Mouse (Mus musculus) forebrain, postnatal 0 days (tissue): ENCODE measurements around the gene Gnb1. TPM values are rescaled to one million over a fixed set of nuclear protein-coding genes. Genes with fewer than 3 reads are reported as not detected.

Experiments used
- ATAC-seq: fragments of 200-750 bp; cut with Nextera tagmentation; 2 replicates; pipeline ENCODE4 v1.8.0; 2017; ENCODE audit warnings: mild to moderate bottlenecking, moderate library complexity
- DNase-seq: peaks from one replicate; pipeline ENCODE4 v3.0.0-alpha.2; 2015
- H3K27ac ChIP-seq: fragments of 300-500 bp; sonication (generic); 2 replicates; pipeline ENCODE4 v1.5.1; 2014; ENCODE audit warnings: low read depth, mild to moderate bottlenecking, antibody characterized with exemption, low read length, moderate library complexity, mixed read lengths
- H3K27me3 ChIP-seq: fragments of 300-500 bp; sonication (generic); 2 replicates; pipeline ENCODE4 v1.6.1; 2014; ENCODE audit warnings: mild to moderate bottlenecking, low read length, mixed read lengths; ENCODE audit not compliant: insufficient read depth
- H3K36me3 ChIP-seq: fragments of 300-500 bp; sonication (generic); 2 replicates; pipeline ENCODE4 v1.6.1; 2014; ENCODE audit warnings: mild to moderate bottlenecking, moderate library complexity; ENCODE audit not compliant: insufficient read depth
- H3K4me1 ChIP-seq: fragments of 300-500 bp; sonication (generic); 2 replicates; pipeline ENCODE4 v1.6.1; 2014; ENCODE audit warnings: antibody characterized with exemption; ENCODE audit not compliant: insufficient read depth
- H3K4me2 ChIP-seq: fragments of 300-500 bp; sonication (generic); 2 replicates; pipeline ENCODE4 v1.6.1; 2014; ENCODE audit warnings: low read depth, mild to moderate bottlenecking, moderate library complexity
- H3K4me3 ChIP-seq: fragments of 300-500 bp; sonication (generic); 2 replicates; pipeline ENCODE4 v1.5.1; 2014; ENCODE audit warnings: low read depth, low read length, mixed read lengths
- H3K9ac ChIP-seq: fragments of 300-500 bp; sonication (generic); 2 replicates; pipeline ENCODE4 v1.6.1; 2014; ENCODE audit warnings: mild to moderate bottlenecking
- H3K9me3 ChIP-seq: fragments of 300-500 bp; sonication (generic); 2 replicates; pipeline ENCODE4 v1.6.1; 2016; ENCODE audit warnings: low read length
- CTCF ChIP-seq: sonication (generic); IDR thresholded peaks from 2 replicates; pipeline ENCODE4 v1.5.1; 2016; ENCODE audit warnings: antibody characterized with exemption, control low read depth, low read depth
- WGBS: fragments of 180-500 bp; shearing (Covaris S2); extraction: QIAGEN DNeasy Blood & Tissue Kit; methylation state at CpG from one replicate; pipeline ENCODE4 v1.1.7; 2014; 5-methylcytosine and 5-hydroxymethylcytosine counted together
- polyA plus RNA-seq: library from polyadenylated mRNA; unstranded; fragments of >200 nt; fragmentation: Nextera tagmentation; extraction: Ambion mirVana; gene quantifications from 2 replicates; pipeline ENCODE4 v1.2.1, GENCODE M21; 2015
- total RNA-seq: library from RNA; depleted of rRNA; stranded (reverse); fragments of >200 nt; gene quantifications from 2 replicates; pipeline ENCODE4 v1.2.3, GENCODE M21; 2014

Gnb1 gene
- total and polyA plus RNA-seq, 2 experiments from 2014 or later = 268 to 1,420 TPM

DNA sequence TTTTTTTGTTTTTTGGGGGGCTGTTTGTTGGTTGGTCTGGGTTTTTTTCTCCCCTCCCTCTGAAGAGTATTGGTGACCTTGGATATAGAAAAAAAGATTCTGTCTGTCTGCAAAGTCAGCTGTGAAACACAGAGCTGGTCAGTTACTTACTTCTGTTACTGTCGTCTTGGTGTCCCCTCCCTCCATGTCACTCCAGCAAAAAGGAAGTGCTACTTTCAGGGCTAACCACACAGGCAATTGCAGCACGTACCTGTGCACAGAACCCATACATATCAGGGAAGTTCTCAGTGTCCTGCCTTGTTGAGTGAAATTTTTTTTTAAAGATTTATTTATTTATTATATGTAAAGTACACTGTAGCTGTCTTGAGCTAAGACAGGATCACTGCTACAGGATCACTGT lies 59.3 kb downstream of the Gnb1 start:
- no peak for TF ChIP-seq CTCF
- no peak overlapping the region for H3K4me3 ChIP-seq
- H3K4me2 ChIP-seq = no peak overlapping the region
- H3K9me3 ChIP-seq = no peaks in the 10 kb centered on the region
- no peak overlapping the region for H3K27ac ChIP-seq
- H3K36me3 ChIP-seq = peaks cover 54% of the 10 kb centered on the region
- WGBS = 79% methylated on average over 2 of the region's 2 CpGs
- no peaks in the 10 kb centered on the region for H3K27me3 ChIP-seq
- no peak overlapping the region for H3K9ac ChIP-seq
- no peak for DNase-seq
- no peaks in the 10 kb centered on the region for H3K4me1 ChIP-seq
- no peak for ATAC-seq

DNA sequence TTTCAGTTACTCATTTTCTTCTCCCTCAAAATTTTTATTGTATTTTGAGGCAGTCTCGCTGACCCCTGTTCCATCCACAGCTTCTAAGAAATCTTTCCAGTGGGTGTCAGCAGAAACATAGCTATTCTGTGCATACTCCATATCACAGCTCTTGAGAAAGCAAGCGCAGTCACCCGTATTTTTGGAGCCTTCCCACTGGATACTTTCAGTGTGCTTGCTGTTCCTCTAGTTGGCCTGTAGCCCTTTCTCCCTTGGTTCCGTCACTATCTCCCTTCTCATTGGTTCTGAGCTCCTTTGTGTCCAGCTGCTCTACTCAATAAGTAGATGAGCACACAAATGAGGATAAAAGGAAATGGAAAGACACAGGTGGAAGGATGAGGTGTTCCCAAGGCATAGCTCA lies 59.9 kb downstream of the Gnb1 start:
- H3K4me2 ChIP-seq = no peak overlapping the region
- H3K9ac ChIP-seq = no peak overlapping the region
- H3K9me3 ChIP-seq = no peaks in the 10 kb centered on the region
- H3K4me1 ChIP-seq = no peaks in the 10 kb centered on the region
- DNase-seq (no peak), ATAC-seq (no peak)
- TF ChIP-seq CTCF = no peak
- no peak overlapping the region for H3K4me3 ChIP-seq
- 91% methylated on average over 4 of the region's 4 CpGs for WGBS
- H3K36me3 ChIP-seq = peaks cover 57% of the 10 kb centered on the region
- H3K27me3 ChIP-seq = no peaks in the 10 kb centered on the region
- no peak overlapping the region for H3K27ac ChIP-seq

DNA sequence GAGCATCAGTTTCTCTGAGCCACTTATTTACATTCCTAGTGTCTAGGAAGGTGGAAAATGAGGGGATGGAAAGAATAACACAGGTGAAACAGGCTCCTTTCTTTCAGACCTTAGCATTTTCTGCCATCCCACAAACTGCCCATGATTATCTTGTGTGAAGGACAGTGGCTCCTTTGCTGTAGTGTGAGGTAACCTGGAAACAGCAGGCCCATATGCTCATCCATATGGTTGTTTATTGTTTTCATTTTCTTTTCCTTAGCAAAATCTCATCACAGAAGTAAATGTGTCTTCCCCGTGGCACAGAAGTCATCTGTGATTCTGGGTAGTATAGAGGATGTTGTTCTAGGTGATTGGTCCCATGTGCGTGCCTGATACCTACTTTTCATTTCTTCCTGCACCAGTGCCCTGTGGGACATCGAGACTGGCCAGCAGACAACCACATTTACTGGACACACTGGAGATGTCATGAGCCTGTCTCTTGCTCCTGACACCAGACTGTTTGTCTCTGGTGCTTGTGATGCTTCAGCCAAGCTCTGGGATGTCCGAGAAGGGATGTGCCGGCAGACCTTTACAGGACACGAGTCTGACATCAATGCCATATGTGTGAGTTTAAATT lies 61.9 kb downstream of the Gnb1 start:
- 89% methylated on average over 6 of the region's 6 CpGs for WGBS
- Histone ChIP-seq H3K4me1 (no peaks in the 10 kb centered on the region), H3K9ac (no peak overlapping the region), H3K27me3 (no peaks in the 10 kb centered on the region), H3K9me3 (no peaks in the 10 kb centered on the region), H3K4me3 (no peak overlapping the region), H3K4me2 (no peak overlapping the region), H3K36me3 (peaks cover 69% of the 10 kb centered on the region), H3K27ac (no peak overlapping the region)
- DNase-seq (no peak), ATAC-seq (no peak)
- TF ChIP-seq CTCF = no peak

- no peak for ATAC-seq
Observed at GRCm38 (mm10) chr4:155554880-155555279, 63.7 kb downstream of the Gnb1 start.

DNA sequence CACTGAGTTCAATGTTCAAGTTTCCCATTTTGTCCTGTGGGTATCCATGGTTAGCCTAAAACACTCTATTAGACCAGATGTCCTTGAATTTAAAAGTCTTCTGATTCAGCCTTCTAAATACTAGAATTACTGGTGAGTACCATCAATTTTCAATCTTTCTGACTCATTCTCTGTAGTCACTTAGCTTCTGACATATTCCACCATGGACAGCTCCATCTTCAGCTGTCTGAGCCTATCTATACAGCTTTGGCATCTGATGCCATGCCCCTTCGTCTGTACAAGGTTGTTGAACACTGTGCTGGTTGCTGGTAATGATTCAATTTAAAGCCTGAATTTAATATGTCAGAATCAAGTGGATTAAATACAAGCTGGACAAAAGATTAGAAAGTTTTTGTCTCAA lies 64.3 kb downstream of the Gnb1 start:
- ATAC-seq (no peak), DNase-seq (no peak)
- no peak overlapping the region for H3K4me3 ChIP-seq
- no peak overlapping the region for H3K4me2 ChIP-seq
- no peaks in the 10 kb centered on the region for H3K27me3 ChIP-seq
- TF ChIP-seq CTCF = no peak
- no peak overlapping the region for H3K27ac ChIP-seq
- WGBS = 62% methylated on average over 1 of the region's 1 CpGs
- H3K9me3 ChIP-seq = no peaks in the 10 kb centered on the region
- no peaks in the 10 kb centered on the region for H3K4me1 ChIP-seq
- H3K9ac ChIP-seq = no peak overlapping the region
- H3K36me3 ChIP-seq = peaks cover 88% of the 10 kb centered on the region

More at GRCm38 (mm10) chr4:155554880-155555279, 63.7 kb downstream of the Gnb1 start:
- H3K4me2 ChIP-seq = no peak overlapping the region
- H3K9me3 ChIP-seq = no peaks in the 10 kb centered on the region
- no peaks in the 10 kb centered on the region for H3K27me3 ChIP-seq
- H3K27ac ChIP-seq = no peak overlapping the region
- 91% methylated on average over 4 of the region's 4 CpGs for WGBS
- H3K36me3 ChIP-seq = peaks cover 82% of the 10 kb centered on the region
- no peaks in the 10 kb centered on the region for H3K4me1 ChIP-seq
- H3K4me3 ChIP-seq = no peak overlapping the region
- no peak overlapping the region for H3K9ac ChIP-seq
- no peak for TF ChIP-seq CTCF
- DNase-seq = no peak

- no peak for TF ChIP-seq CTCF
- 86% methylated on average over 6 of the region's 6 CpGs for WGBS
Observed at GRCm38 (mm10) chr4:155559454-155559853, 68.3 kb downstream of the Gnb1 start.

GRCm38 (mm10) chr4:155560932-155561331 lies 69.8 kb downstream of the Gnb1 start:
- peaks cover 46% of the 10 kb centered on the region for H3K36me3 ChIP-seq
- TF ChIP-seq CTCF = no peak
- no peaks in the 10 kb centered on the region for H3K27me3 ChIP-seq
- no peak overlapping the region for H3K4me3 ChIP-seq
- 52% methylated on average over 2 of the region's 2 CpGs for WGBS
- ATAC-seq (no peak), DNase-seq (no peak)
- no peak overlapping the region for H3K4me2 ChIP-seq
- H3K9me3 ChIP-seq = no peaks in the 10 kb centered on the region
- H3K27ac ChIP-seq = no peak overlapping the region
- H3K4me1 ChIP-seq = peaks cover 5% of the 10 kb centered on the region
- no peak overlapping the region for H3K9ac ChIP-seq

More at GRCm38 (mm10) chr4:155559454-155559853, 68.3 kb downstream of the Gnb1 start:
- no peaks in the 10 kb centered on the region for H3K9me3 ChIP-seq
- H3K4me1 ChIP-seq = no peaks in the 10 kb centered on the region
- no peak for ATAC-seq
- no peaks in the 10 kb centered on the region for H3K27me3 ChIP-seq
- no peak overlapping the region for H3K4me3 ChIP-seq
- H3K4me2 ChIP-seq = no peak overlapping the region
- H3K9ac ChIP-seq = no peak overlapping the region
- no peak overlapping the region for H3K27ac ChIP-seq
- peaks cover 60% of the 10 kb centered on the region for H3K36me3 ChIP-seq
- DNase-seq = no peak
